Mouse (Mus musculus) lung, embryonic 16.5 days (tissue): ENCODE measurements around the gene Tor4a. TPM values are rescaled to one million over a fixed set of nuclear protein-coding genes. Genes with fewer than 3 reads are reported as not detected.

Experiments used
- ATAC-seq: fragments of 200-750 bp; cut with Nextera tagmentation; 2 replicates; pipeline ENCODE4 v1.8.0; 2017; ENCODE audit warnings: low read depth, mild to moderate bottlenecking, moderate library complexity
- H3K27ac ChIP-seq: fragments of 300-500 bp; sonication (generic); 2 replicates; pipeline ENCODE4 v1.5.1; 2014; ENCODE audit warnings: mild to moderate bottlenecking, control low read depth, low read length
- H3K27me3 ChIP-seq: fragments of 300-500 bp; sonication (generic); 2 replicates; pipeline ENCODE4 v1.6.1; 2014; ENCODE audit warnings: low read depth, low read length, mixed read lengths; ENCODE audit not compliant: control insufficient read depth, insufficient read depth
- H3K36me3 ChIP-seq: fragments of 300-500 bp; sonication (generic); 2 replicates; pipeline ENCODE4 v1.6.1; 2014; ENCODE audit warnings: low read length; ENCODE audit not compliant: control insufficient read depth, insufficient read depth
- H3K4me1 ChIP-seq: fragments of 300-500 bp; sonication (generic); replicated peaks from 2 replicates; pipeline ENCODE4 v1.6.1; 2014; ENCODE audit warnings: low read length, mixed read lengths; ENCODE audit not compliant: control insufficient read depth, insufficient read depth
- H3K4me2 ChIP-seq: fragments of 300-500 bp; sonication (generic); 2 replicates; pipeline ENCODE4 v1.6.1; 2014; ENCODE audit warnings: low read depth, low read length, control low read depth
- H3K4me3 ChIP-seq: fragments of 300-500 bp; sonication (generic); 2 replicates; pipeline ENCODE4 v1.5.1; 2014; ENCODE audit warnings: mild to moderate bottlenecking, low read length, control low read depth
- H3K9ac ChIP-seq: fragments of 300-500 bp; sonication (generic); 2 replicates; pipeline ENCODE4 v1.6.1; 2014; ENCODE audit warnings: low read length, control low read depth
- H3K9me3 ChIP-seq: fragments of 300-500 bp; sonication (generic); 2 replicates; pipeline ENCODE4 v1.6.1; 2016; ENCODE audit warnings: low read length; ENCODE audit not compliant: control insufficient read depth
- WGBS: fragments of 180-500 bp; shearing (Covaris S2); extraction: QIAGEN DNeasy Blood & Tissue Kit; methylation state at CpG from one replicate; pipeline ENCODE4 v1.1.7; 2014; 5-methylcytosine and 5-hydroxymethylcytosine counted together
- polyA plus RNA-seq: library from polyadenylated mRNA; unstranded; fragments of >200 nt; fragmentation: Nextera tagmentation; extraction: Ambion mirVana; gene quantifications from 2 replicates; pipeline ENCODE4 v1.2.1, GENCODE M21; 2015

Gene Tor4a
- polyA plus RNA-seq: 10.0 and 12.5 TPM in 2 replicates

DNA sequence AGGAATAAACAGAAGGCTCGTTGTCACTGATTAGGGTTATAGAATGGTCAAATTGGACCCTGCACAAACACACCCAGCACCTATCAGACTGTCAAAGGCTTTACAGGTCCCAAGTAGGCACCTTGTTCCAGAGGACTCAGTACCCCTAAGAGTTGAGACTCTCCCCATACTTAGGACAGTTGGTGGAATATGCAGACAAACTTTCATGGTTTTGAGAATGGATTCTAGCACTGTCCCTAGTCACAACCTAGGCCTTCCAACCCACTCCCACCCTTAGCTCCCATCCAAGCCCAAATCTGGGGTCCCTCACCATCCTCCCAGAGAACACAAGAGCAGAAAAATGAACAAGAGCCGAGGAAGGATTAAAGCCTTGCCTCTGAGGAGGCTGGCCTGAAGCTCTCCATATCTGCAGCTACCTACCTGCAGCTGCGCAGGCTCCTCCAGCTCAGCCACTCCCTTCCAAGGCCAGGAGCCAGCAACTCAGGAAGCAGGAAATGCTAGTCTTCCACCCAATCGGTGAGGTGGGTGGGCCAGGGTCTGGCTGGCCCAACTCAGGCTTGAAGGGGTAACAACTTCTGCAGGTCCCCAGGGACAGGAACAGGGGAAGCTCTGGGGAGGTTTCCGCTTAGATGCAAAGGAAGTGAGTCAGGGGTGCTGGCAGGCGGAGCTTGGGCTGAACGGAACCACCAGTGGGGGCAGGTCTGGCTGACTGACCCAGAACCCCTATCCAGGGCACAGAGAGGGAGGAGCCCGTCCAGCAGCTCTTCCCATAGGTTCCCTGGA is at the start of gene Tor4a:
Tor4a (minus strand) TSS at position 715 of the 783 bp plus-strand sequence.
- Histone ChIP-seq H3K36me3 (peaks cover 18% of the 10 kb centered on the region), H3K9me3 (no peaks in the 10 kb centered on the region), H3K4me3 (peak within 1 kb of the TSS; percentile 47), H3K4me2 (peak within 1 kb of the TSS; percentile 65), H3K27ac (peak within 1 kb of the TSS; percentile 87), H3K9ac (peak within 1 kb of the TSS; percentile 64), H3K4me1 (peaks cover 22% of the 10 kb centered on the region), H3K27me3 (peaks cover 4% of the 10 kb centered on the region; the same call in 1 of the 2 replicates)
- 10% methylated on average over 8 of the region's 8 CpGs for WGBS
- ATAC-seq: peak; percentile 79

DNA sequence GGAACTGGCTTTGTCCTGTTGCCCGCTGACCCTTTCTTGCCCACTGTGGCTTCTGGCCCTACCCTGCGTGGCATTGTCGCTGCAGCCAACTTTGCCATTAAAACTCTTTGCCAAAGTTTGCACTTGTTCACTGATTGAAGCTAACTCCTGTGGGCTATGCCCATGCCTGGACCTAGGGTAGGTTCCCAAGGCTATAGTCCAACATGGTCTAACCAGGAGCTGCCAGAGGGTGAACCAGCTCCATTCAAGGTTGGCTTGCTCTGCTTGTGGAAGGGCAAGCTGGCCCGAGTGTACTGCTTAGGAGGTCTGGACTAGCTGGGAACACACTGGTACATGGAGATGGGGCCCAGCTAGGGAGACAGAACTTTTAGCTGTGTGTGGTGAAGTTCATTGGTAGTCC is 47.5 kb upstream of the Tor4a start:
- H3K4me3 ChIP-seq: no peak overlapping the region
- WGBS: 85% methylated on average over 4 of the region's 4 CpGs
- peaks cover 8% of the 10 kb centered on the region; the same call in 1 of the 2 replicates for H3K36me3 ChIP-seq
- peaks cover 8% of the 10 kb centered on the region for H3K4me1 ChIP-seq
- ATAC-seq: no peak
- H3K9ac ChIP-seq: no peak overlapping the region
- no peak overlapping the region for H3K27ac ChIP-seq
- H3K9me3 ChIP-seq: no peaks in the 10 kb centered on the region
- peaks cover 19% of the 10 kb centered on the region for H3K27me3 ChIP-seq
- no peak overlapping the region for H3K4me2 ChIP-seq

DNA sequence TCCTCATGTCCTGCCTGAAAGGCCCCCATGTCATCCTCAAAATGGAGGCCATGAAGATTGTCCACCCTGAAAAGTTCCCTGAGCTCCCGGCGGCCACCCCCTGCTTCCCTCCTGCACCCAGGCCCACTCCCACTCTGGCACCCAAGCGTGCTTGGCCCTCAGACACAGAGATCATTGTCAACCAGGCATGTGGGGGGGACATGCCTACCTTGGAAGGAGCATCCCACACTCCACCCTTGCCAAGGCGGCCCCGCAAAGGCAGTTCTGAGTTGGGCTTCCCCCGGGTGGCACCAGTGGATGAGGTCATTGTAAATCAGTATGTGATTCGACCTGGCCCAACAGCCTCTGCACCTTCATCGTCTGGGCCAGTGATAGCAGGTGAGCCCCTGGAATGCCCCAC is 46.7 kb upstream of the Tor4a start:
- 68% methylated on average over 8 of the region's 8 CpGs for WGBS
- peaks cover 8% of the 10 kb centered on the region for H3K4me1 ChIP-seq
- peaks cover 19% of the 10 kb centered on the region for H3K27me3 ChIP-seq
- no peaks in the 10 kb centered on the region for H3K9me3 ChIP-seq
- no peak overlapping the region for H3K4me2 ChIP-seq
- no peak overlapping the region for H3K4me3 ChIP-seq
- no peak overlapping the region for H3K9ac ChIP-seq
- 0 out of 2 replicates have a peak, but pooled peaks cover 5% of the 10 kb centered on the region for H3K36me3 ChIP-seq
- no peak overlapping the region for H3K27ac ChIP-seq
- no peak for ATAC-seq

DNA sequence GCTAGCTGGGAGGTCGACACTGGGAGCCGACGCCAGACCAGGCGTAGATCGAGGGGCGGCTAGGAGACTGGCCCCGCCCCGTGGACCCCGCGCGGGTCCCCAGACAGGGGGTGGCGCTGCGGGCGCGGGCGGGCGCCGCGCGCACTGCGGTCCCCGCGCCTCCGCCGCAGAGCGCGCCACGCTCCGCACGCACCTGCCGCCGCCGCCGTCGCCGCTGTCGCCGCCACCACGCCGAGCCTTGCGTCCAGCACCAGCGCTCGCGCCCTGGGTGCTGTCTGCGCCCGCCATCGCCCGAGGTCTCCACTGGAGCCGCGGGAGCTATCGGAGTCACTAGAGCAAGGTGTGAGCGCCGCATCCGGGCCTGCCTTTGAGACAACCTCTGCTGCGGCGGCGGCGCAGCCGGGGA is 45.4 kb upstream of the Tor4a start, which contains the start of the genes Rnf208 and Cysrt1:
Rnf208 (plus strand) TSS at position 155 of the 406 bp plus-strand sequence.
Cysrt1 (minus strand) TSS at position 352 of the 406 bp plus-strand sequence.
- H3K27ac ChIP-seq: no peak within 1 kb of the TSS
- H3K9me3 ChIP-seq: no peaks in the 10 kb centered on the region
- no peaks in the 10 kb centered on the region for H3K36me3 ChIP-seq
- no peak for ATAC-seq
- H3K4me1 ChIP-seq: peaks cover 8% of the 10 kb centered on the region
- H3K27me3 ChIP-seq: peaks cover 19% of the 10 kb centered on the region
- H3K4me3 ChIP-seq: peak within 1 kb of the TSS; percentile 60
- peak within 1 kb of the TSS; percentile 96 for H3K4me2 ChIP-seq
- H3K9ac ChIP-seq: peak within 1 kb of the TSS; percentile 66
- WGBS: 2% methylated on average over 46 of the region's 59 CpGs

DNA sequence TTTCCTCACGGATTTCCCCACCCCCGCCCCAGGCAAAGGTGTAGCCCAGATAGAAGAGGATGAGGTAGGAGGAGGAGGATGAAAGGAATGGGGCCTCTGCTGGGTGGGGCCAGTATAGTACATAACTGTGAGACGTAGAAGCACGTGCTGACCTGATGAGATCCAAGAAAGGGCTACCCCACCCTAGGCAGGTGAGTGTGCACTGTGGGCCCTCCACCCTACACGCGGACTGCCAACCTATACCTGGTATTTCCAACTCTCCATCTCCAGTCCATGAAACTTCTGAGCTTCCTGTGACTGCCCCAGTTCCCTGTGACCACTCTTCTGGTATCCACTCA is 44.7 kb upstream of the Tor4a start:
- peak overlapping the region; percentile 66 for H3K9ac ChIP-seq
- H3K36me3 ChIP-seq: no peaks in the 10 kb centered on the region
- H3K4me3 ChIP-seq: peak overlapping the region; percentile 60
- WGBS: 13% methylated on average over 6 of the region's 6 CpGs
- H3K27ac ChIP-seq: no peak overlapping the region
- ATAC-seq: peak; percentile 15
- peaks cover 8% of the 10 kb centered on the region for H3K4me1 ChIP-seq
- H3K27me3 ChIP-seq: peaks cover 19% of the 10 kb centered on the region
- peak overlapping the region; percentile 96 for H3K4me2 ChIP-seq
- no peaks in the 10 kb centered on the region for H3K9me3 ChIP-seq

DNA sequence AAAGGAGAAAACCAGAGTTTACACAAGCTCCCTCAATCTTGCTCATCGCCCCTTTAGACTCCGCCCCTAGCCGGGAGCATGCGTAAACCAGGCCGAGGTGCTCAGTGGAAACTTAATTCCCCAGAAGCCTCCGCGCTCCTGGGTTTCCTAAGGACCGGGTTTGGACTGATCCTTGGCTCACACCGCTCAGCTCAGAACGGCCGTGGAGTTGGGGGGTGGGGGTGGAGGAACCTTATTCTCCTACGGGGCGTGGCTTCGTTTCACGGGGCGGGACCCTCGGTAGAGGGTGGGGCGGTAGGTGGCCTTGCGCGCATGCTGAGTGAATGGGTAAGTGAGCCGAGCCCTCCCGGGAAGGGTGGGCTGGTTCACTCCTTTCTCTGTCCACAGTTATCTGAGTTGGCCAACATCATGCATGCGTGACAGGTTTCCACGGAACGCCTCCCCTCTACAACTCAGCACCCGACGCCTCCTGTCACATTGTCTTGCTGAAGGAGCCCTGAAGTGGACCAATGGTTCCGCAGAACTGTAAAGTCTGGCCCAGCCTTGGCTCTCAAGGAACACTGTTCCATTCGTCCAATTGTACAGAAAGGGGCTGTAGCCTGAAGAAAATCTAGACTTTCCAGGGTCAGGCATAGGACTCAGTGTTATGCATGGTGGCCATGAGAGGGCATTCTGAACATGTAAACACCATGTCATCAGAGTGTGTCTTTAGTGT is 44.2 kb upstream of the Tor4a start:
- H3K9me3 ChIP-seq: no peaks in the 10 kb centered on the region

DNA sequence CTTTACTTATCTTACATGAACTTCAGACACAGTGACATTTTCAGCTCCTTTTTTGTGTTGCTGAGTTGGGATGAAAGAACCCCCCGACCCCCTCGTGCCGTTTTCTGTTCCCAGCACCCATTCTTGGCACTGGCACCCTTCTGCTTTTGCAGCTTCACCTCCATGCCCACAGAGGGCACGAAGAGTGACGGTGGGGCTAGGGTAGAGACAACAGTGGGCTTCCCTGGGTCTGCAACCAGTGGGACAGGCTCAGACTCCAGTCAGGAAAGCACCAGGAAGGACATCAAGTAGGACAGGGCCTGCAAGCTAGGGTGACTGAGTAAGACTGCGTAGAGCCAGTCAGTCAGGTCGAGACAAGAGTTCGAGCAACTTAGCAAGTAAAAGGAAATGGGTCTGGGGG is 43.6 kb upstream of the Tor4a start:
- Histone ChIP-seq H3K36me3 (no peaks in the 10 kb centered on the region), H3K4me2 (peak overlapping the region; percentile 96), H3K9ac (peak overlapping the region; percentile 58), H3K9me3 (no peaks in the 10 kb centered on the region), H3K27ac (no peak overlapping the region), H3K4me3 (peak overlapping the region; percentile 40), H3K27me3 (peaks cover 19% of the 10 kb centered on the region), H3K4me1 (peaks cover 8% of the 10 kb centered on the region)
- peak; percentile 3; the same call in 1 of the 2 replicates for ATAC-seq
- 41% methylated on average over 8 of the region's 8 CpGs for WGBS

More for the DNA sequence above, 44.2 kb upstream of the Tor4a start:
- H3K9ac ChIP-seq: peak overlapping the region; percentile 58
- peaks cover 19% of the 10 kb centered on the region for H3K27me3 ChIP-seq
- H3K4me2 ChIP-seq: peak overlapping the region; percentile 96
- H3K4me3 ChIP-seq: peak overlapping the region; percentile 40
- WGBS: 2% methylated on average over 29 of the region's 29 CpGs
- ATAC-seq: peak; percentile 88
- peaks cover 8% of the 10 kb centered on the region for H3K4me1 ChIP-seq
- H3K27ac ChIP-seq: no peak overlapping the region
- H3K36me3 ChIP-seq: no peaks in the 10 kb centered on the region

DNA sequence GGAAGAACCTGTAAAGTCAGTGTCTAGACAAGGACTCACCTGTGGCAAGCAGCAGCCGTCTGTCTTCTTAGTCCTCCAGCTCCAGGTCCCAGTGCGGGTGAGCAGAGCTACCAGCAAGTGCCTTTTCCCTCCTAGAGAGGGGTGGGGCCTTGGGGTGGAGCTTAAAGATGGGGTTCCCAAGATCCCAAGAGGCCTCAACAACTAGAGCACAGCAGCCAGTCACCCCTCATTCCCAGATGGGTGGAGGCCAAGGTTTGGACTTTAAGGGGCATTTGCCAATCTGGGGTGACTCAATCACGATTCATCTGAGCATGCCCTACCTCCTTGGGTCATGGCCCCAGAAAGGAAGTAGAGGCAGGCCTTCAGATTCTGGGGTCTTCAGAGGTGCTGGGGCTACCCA is 43.1 kb upstream of the Tor4a start:
- 79% methylated on average over 3 of the region's 3 CpGs for WGBS
- ATAC-seq: no peak

DNA sequence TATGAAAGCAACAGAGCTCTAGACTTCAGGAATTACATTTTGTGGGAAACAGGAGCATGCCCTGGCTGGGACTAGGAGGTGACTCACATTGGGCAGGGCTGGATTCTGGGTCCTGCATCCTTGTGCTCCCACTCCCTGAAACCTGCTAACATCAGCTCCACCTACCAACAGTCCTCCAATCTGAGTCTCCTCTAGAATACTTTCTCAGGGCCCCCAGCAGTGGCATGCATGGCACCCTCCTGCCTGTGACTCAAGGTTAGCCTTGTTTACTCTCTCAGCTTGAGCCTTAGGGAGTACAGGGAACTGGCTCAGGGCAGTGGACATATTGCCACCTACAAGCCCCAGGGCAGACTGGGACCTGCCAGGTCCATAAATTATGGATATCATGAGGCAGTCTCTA is 41.4 kb upstream of the Tor4a start:
- H3K4me2 ChIP-seq: no peak overlapping the region
- H3K27me3 ChIP-seq: peaks cover 16% of the 10 kb centered on the region
- no peak overlapping the region for H3K9ac ChIP-seq
- H3K36me3 ChIP-seq: no peaks in the 10 kb centered on the region
- peaks cover 8% of the 10 kb centered on the region for H3K4me1 ChIP-seq
- ATAC-seq: no peak
- no peaks in the 10 kb centered on the region for H3K9me3 ChIP-seq
- H3K27ac ChIP-seq: no peak overlapping the region
- H3K4me3 ChIP-seq: no peak overlapping the region

More for the DNA sequence above, 43.1 kb upstream of the Tor4a start:
- Histone ChIP-seq H3K4me2 (no peak overlapping the region), H3K9me3 (no peaks in the 10 kb centered on the region), H3K4me1 (peaks cover 8% of the 10 kb centered on the region), H3K27me3 (peaks cover 19% of the 10 kb centered on the region), H3K9ac (no peak overlapping the region), H3K27ac (no peak overlapping the region), H3K4me3 (no peak overlapping the region), H3K36me3 (no peaks in the 10 kb centered on the region)
